Mouse (Mus musculus): Measurements from ENCODE around the gene 1700001C02Rik. TPM values are rescaled to one million over a fixed set of nuclear protein-coding genes. Genes with fewer than 3 reads are reported as not detected.

The 1700001C02Rik gene
- polyA plus RNA-seq (2012; rRNA removed; ENCODE audit: low replicate concordance) = not detected in 2 replicates

DNA sequence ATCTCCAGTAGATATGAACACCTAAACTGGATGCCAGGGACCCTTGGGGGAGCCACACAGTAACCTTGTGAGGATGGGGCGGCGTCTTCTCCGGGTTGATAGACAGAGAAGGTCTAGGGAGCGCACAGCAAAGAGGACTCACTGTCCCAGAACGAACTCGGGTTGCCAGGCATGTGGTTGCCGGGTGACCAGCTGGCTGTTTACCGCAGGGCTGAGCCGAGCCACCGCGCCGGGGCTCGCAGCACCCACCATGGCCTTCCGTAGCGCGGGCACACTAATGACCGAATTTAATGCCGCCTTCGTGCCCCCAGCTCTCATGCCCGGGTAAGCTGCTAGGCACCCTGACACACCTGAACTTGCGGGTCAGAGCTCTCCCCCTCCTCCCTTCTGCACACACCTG, at the start of gene 1700001C02Rik:
1700001C02Rik (plus strand) TSS at position 187 of the 400 bp plus-strand sequence.

DNA sequence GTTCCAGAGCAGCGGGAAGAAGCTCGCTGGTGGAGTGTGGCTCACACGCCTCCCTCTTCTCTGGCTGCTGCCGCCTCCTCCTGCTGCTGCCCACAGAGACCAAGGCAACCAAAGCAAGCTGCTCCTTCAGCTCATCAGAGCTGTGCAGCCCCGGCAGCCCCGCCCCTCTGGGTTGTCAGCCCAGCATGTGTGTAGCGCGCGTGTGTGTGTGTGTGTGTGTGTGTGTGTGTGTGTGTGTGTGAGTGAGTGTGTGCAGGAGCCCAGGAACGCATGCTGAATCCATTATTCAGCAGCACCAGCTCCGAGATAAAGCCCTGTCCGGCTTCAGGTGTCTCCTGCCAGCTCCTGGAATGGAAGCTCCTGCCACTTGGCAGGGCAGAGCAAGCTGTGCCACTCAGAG, 4.0 kb upstream of the 1700001C02Rik start, which contains the start of gene Otof:
Otof (minus strand) TSS at position 112 of the 400 bp plus-strand sequence.

Other genes with a start within 250 kb of the 1700001C02Rik start
- 35.4 and 57.1 TPM in 2 replicates for gene Selenoi, start 233.5 kb upstream of the 1700001C02Rik start, polyA plus RNA-seq (2012; rRNA removed; ENCODE audit: low replicate concordance)
- 0.12 and 0.14 TPM in 2 replicates for gene Drc1, start 184.7 kb upstream of the 1700001C02Rik start, polyA plus RNA-seq (2012; rRNA removed; ENCODE audit: low replicate concordance)
- gene Otof, start 4.1 kb upstream of the 1700001C02Rik start, polyA plus RNA-seq (2012; rRNA removed; ENCODE audit: low replicate concordance) = 0.09 and 0.17 TPM in 2 replicates
- gene Cib4, start 79.8 kb downstream of the 1700001C02Rik start, polyA plus RNA-seq (2012; rRNA removed; ENCODE audit: low replicate concordance) = not detected in 2 replicates
- 12.3 and 27.2 TPM in 2 replicates for gene Kcnk3, start 122.1 kb downstream of the 1700001C02Rik start, polyA plus RNA-seq (2012; rRNA removed; ENCODE audit: low replicate concordance)
- 65.4 and 74.6 TPM in 2 replicates for gene Slc35f6, start 181.9 kb downstream of the 1700001C02Rik start, polyA plus RNA-seq (2012; rRNA removed; ENCODE audit: low replicate concordance)
- 37.7 and 44.8 TPM in 2 replicates for gene Cenpa, start 200.7 kb downstream of the 1700001C02Rik start, polyA plus RNA-seq (2012; rRNA removed; ENCODE audit: low replicate concordance)
- 1.1 TPM in 2 replicates for gene Dpysl5, start 245.5 kb downstream of the 1700001C02Rik start, polyA plus RNA-seq (2012; rRNA removed; ENCODE audit: low replicate concordance)

Data from duodenum, adult 2 months (tissue).